Mouse (Mus musculus) cerebellum, adult (tissue): ENCODE measurements around the gene Drd3.

Experiments
- ATAC-seq: cut with Nextera tagmentation; 2 replicates; pipeline ENCODE4 v1.9.2; 2017; ENCODE audit warnings: mild to moderate bottlenecking, moderate library complexity, mixed read lengths; ENCODE audit not compliant: insufficient number of reproducible peaks, low FRiP score, low TSS enrichment

Gene Drd3

GRCm38 (mm10) chr16:43753751-43754150, at the start of gene Drd3:
Gene Drd3, plus strand, starts transcription at chr16:43754026.
- no peak for ATAC-seq

GRCm38 (mm10) chr16:43708335-43709061, 45.3 kb upstream of the Drd3 start:
- ATAC-seq = no peak; the same call in 1 of the 2 replicates

- ATAC-seq = 0 out of 2 replicates have a peak, but pooled peaks have one; percentile 40
Observed at GRCm38 (mm10) chr16:43709062-43709413, 44.8 kb upstream of the Drd3 start.

- no peak for ATAC-seq
Observed at GRCm38 (mm10) chr16:43709432-43710133, 44.2 kb upstream of the Drd3 start.

- no peak for ATAC-seq
Observed at GRCm38 (mm10) chr16:43710134-43710475, 43.7 kb upstream of the Drd3 start.

- ATAC-seq = no peak
Observed at GRCm38 (mm10) chr16:43710651-43711050, 43.2 kb upstream of the Drd3 start.

- ATAC-seq = no peak
Observed at GRCm38 (mm10) chr16:43711361-43711760, 42.5 kb upstream of the Drd3 start.

GRCm38 (mm10) chr16:43724444-43724843, 29.4 kb upstream of the Drd3 start:
- ATAC-seq = no peak

- ATAC-seq = no peak
Observed at GRCm38 (mm10) chr16:43729506-43730221, 24.2 kb upstream of the Drd3 start.

- ATAC-seq = no peak
Observed at GRCm38 (mm10) chr16:43730281-43730680, 23.5 kb upstream of the Drd3 start.

GRCm38 (mm10) chr16:43732496-43732895, 21.3 kb upstream of the Drd3 start:
- no peak for ATAC-seq

- no peak for ATAC-seq
Observed at GRCm38 (mm10) chr16:43732900-43733299, 20.9 kb upstream of the Drd3 start.

- ATAC-seq = no peak
Observed at GRCm38 (mm10) chr16:43737933-43738332, 15.9 kb upstream of the Drd3 start.

- ATAC-seq = no peak
Observed at GRCm38 (mm10) chr16:43740936-43741335, 12.9 kb upstream of the Drd3 start.

- ATAC-seq = no peak
Observed at GRCm38 (mm10) chr16:43748424-43748823, 5.4 kb upstream of the Drd3 start.

GRCm38 (mm10) chr16:43752900-43753299, 926 bp upstream of the Drd3 start:
- ATAC-seq = no peak

GRCm38 (mm10) chr16:43772358-43772757, 18.5 kb downstream of the Drd3 start:
- no peak for ATAC-seq

- ATAC-seq = no peak
Observed at GRCm38 (mm10) chr16:43772766-43773165, 18.9 kb downstream of the Drd3 start.

- no peak for ATAC-seq
Observed at GRCm38 (mm10) chr16:43773506-43773905, 19.7 kb downstream of the Drd3 start.

GRCm38 (mm10) chr16:43776886-43777285, 23.1 kb downstream of the Drd3 start:
- no peak for ATAC-seq

- ATAC-seq = no peak
Observed at GRCm38 (mm10) chr16:43799541-43799940, 45.7 kb downstream of the Drd3 start.
